Mouse (Mus musculus): ENCODE measurements around the gene Bloc1s3. TPM values are rescaled to one million over a fixed set of nuclear protein-coding genes. Genes with fewer than 3 reads are reported as not detected.

Gene Bloc1s3
- polyA plus RNA-seq, 1 experiment from 2014 or later, result 2.0 TPM

DNA sequence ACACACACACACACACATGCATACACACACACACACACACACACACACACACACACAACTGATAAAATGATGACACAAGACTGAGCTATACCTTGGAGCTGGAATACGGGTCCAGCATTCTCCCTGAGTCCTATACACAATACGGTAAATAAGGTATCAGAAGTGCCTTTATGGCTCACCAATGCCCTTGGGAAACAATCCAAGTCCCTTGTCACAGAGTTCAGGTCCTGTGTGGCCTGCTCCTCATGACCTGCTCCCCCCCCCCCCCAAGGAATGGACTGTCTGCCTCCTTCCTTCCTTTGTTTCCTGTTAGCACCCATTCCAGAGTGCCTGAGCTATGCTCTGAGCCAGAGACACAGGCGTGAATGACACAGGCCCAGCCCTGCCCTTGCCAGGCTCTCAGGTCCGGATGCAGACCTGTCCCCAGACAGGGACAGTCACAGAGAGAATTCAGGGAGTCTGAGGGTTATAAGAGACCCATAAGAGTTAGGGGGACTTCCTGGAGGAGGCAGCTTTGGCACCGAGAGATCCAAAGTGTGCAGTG lies 41.5 kb downstream of the Bloc1s3 start:
- 59% methylated on average over 5 of the region's 5 CpGs for WGBS
- Histone ChIP-seq H3K27me3 (replicated peaks; ENCODE audit: control insufficient read depth, insufficient read depth, low read length) (peaks cover 15% of the 10 kb centered on the region), H3K27ac (ENCODE audit: low read depth, low read length) (peak overlapping the region; percentile 5; the same call in 1 of the 2 replicates)

DNA sequence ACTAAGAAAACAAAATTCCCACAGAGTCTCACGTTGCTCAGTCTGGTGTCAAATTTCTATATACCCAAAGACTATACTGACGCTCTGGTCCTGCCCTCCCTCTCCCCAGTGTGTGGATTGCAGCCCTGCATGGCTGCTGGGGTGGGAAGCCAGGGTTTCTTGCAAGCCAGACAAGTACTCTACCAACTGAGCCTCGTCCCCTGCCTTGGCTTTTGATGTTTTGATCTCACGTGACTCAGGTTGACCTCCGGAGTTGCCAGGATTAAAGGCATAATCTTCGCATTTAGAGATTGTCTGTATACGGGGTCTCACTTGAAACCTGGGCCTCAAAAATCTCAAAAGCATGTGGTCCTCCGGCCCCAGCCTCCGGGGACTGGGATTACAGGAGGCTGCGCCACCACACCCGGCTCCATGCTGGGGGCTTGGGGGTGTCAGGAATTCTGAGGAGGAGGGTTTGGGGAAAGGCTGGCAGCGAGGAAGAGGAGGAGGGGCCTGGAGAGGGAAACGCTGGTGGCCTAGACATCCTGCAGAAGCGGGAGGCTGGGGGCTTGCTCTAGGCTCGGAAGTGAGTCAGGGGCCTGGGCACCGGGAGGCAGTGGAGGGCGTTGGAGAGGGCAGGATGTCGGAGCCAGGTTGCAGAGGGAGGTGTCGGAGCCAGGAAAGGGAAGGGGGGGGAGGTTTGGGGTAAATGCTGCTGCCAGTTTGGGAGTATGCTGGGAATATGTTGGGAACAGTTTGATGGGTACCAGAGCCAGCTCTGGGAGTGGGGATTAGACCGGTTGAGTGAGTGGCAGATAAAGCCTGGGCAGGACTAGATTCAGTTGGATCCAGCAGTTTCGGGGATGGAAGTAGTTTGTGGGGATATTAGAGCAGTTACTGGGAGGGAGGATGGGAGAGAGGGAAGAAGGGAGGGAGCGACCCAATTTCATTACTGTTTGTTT lies 43.5 kb downstream of the Bloc1s3 start:
- H3K4me1 ChIP-seq (replicated peaks; ENCODE audit: control insufficient read depth, insufficient read depth, low read length), result peaks cover 22% of the 10 kb centered on the region
- no peaks in the 10 kb centered on the region for H3K9me3 ChIP-seq (ENCODE audit: control insufficient read depth, low read length)
- DNase-seq (ENCODE audit: low spot score) (no peak), ATAC-seq (replicated peaks; ENCODE audit: low FRiP score) (no peak)
- 0 out of 2 replicates have a peak overlapping the region, but pooled peaks have one; percentile 26 for H3K9ac ChIP-seq (ENCODE audit: low read depth, low read length)
- WGBS, result 9% methylated on average over 22 of the region's 22 CpGs
- H3K27ac ChIP-seq (ENCODE audit: low read depth, low read length), result no peak overlapping the region
- H3K36me3 ChIP-seq (ENCODE audit: control insufficient read depth, insufficient read depth, low read length), result no peaks in the 10 kb centered on the region
- H3K4me2 ChIP-seq, result peak overlapping the region; percentile 53
- H3K4me3 ChIP-seq (ENCODE audit: low read depth, low read length), result peak overlapping the region; percentile 32
- H3K27me3 ChIP-seq (replicated peaks; ENCODE audit: control insufficient read depth, insufficient read depth, low read length), result peaks cover 9% of the 10 kb centered on the region

More for the DNA sequence above, 41.5 kb downstream of the Bloc1s3 start:
- ATAC-seq (replicated peaks; ENCODE audit: low FRiP score) (no peak), DNase-seq (ENCODE audit: low spot score) (no peak)
- H3K9me3 ChIP-seq (ENCODE audit: control insufficient read depth, low read length), result no peaks in the 10 kb centered on the region
- peaks cover 26% of the 10 kb centered on the region for H3K4me1 ChIP-seq (replicated peaks; ENCODE audit: control insufficient read depth, insufficient read depth, low read length)
- no peaks in the 10 kb centered on the region for H3K36me3 ChIP-seq (ENCODE audit: control insufficient read depth, insufficient read depth, low read length)
- H3K4me2 ChIP-seq, result no peak overlapping the region
- no peak overlapping the region for H3K4me3 ChIP-seq (ENCODE audit: low read depth, low read length)
- no peak overlapping the region for H3K9ac ChIP-seq (ENCODE audit: low read depth, low read length)

DNA sequence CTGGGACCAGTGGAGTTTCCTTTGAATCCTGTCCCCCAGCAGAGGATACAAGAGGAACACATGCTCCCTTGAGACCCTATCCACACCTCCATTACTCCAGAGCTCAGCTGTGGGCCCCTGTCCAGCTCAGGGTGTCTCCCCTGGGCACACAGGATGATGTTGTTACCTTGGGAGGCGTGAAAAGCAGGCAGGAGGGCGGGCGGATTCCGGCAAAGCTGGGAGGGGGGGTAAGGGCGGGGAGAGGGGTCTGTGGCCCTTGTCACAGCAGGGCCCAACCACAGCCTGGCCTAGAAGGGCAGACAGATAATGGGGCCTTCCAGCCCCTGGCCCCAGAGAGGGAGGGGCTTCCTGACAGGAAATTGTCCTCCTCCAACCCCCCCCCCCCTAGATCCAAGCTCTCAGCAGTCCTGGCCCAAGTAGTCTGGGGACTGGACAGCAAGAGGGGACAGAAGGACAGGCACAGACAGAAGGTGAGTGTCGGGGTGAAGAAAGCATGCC lies 45.2 kb downstream of the Bloc1s3 start, which contains the start of gene Exoc3l2:
Exoc3l2 (plus strand) TSS at position 448 of the 498 bp plus-strand sequence.
- H3K36me3 ChIP-seq (ENCODE audit: control insufficient read depth, insufficient read depth, low read length), result no peaks in the 10 kb centered on the region
- peak within 1 kb of the TSS; percentile 47 for H3K9ac ChIP-seq (ENCODE audit: low read depth, low read length)

DNA sequence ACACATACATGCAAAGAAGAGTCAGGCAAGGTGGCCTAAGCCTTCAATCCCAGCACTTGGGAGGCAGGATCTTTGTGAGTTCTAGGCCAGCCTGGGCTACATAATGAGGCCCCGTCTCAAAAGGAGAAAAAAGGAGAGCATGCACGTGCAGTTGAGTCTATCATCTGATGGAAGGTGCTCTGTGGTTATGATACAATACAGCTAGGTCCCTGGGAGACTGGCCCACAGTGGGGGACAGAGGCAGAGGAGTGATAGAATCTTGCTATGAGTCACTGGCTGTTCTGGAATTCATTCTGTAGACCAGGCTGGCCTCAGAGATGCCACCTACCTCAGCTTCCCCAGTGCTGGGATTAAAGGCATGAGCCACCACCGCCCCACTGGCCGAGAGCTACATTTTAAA lies 45.7 kb downstream of the Bloc1s3 start:
- peaks cover 21% of the 10 kb centered on the region for H3K4me1 ChIP-seq (replicated peaks; ENCODE audit: control insufficient read depth, insufficient read depth, low read length)
- H3K27ac ChIP-seq (ENCODE audit: low read depth, low read length), result peak overlapping the region; percentile 63
- H3K9ac ChIP-seq (ENCODE audit: low read depth, low read length), result peak overlapping the region; percentile 47
- H3K27me3 ChIP-seq (replicated peaks; ENCODE audit: control insufficient read depth, insufficient read depth, low read length), result 0 out of 2 replicates have a peak, but pooled peaks cover under 1% of the 10 kb centered on the region
- 43% methylated on average over 4 of the region's 4 CpGs for WGBS
- H3K4me2 ChIP-seq, result peak overlapping the region; percentile 53
- peak overlapping the region; percentile 42 for H3K4me3 ChIP-seq (ENCODE audit: low read depth, low read length)
- H3K36me3 ChIP-seq (ENCODE audit: control insufficient read depth, insufficient read depth, low read length), result no peaks in the 10 kb centered on the region
- DNase-seq (ENCODE audit: low spot score) (no peak), ATAC-seq (replicated peaks; ENCODE audit: low FRiP score) (no peak)
- H3K9me3 ChIP-seq (ENCODE audit: control insufficient read depth, low read length), result no peaks in the 10 kb centered on the region

More for the DNA sequence above, 45.2 kb downstream of the Bloc1s3 start, which contains the start of gene Exoc3l2:
- peak within 1 kb of the TSS; percentile 53 for H3K4me2 ChIP-seq
- DNase-seq (ENCODE audit: low spot score) (no peak), ATAC-seq (replicated peaks; ENCODE audit: low FRiP score) (peak; percentile 24; the same call in 1 of the 2 replicates)
- H3K4me1 ChIP-seq (replicated peaks; ENCODE audit: control insufficient read depth, insufficient read depth, low read length), result peaks cover 22% of the 10 kb centered on the region
- H3K9me3 ChIP-seq (ENCODE audit: control insufficient read depth, low read length), result no peaks in the 10 kb centered on the region
- H3K27ac ChIP-seq (ENCODE audit: low read depth, low read length), result peak within 1 kb of the TSS; percentile 63
- H3K4me3 ChIP-seq (ENCODE audit: low read depth, low read length), result peak within 1 kb of the TSS; percentile 42
- H3K27me3 ChIP-seq (replicated peaks; ENCODE audit: control insufficient read depth, insufficient read depth, low read length), result 0 out of 2 replicates have a peak, but pooled peaks cover 4% of the 10 kb centered on the region
- whole genome bisulfite sequencing, result 23% methylated on average over 6 of the region's 6 CpGs

DNA sequence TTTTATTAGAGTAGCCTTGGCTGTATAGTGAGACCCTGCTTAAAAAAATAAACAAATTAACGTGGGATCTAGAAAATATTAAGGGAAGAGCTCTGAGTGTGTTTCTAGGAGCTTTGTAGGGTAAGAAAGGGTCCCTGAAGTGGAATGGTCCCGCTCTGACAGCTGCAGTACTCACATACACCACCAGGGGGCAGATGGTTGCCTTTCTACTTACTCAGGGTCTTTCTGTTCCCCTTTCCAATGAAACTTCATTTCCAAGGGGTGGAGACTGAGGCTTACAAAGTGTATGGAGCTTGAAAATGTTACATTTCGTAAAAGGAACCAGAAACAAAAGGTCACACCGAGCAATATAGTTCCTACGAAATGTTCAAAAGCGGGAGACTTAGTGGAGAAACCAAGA lies 46.7 kb downstream of the Bloc1s3 start:
- Histone ChIP-seq H3K27me3 (replicated peaks; ENCODE audit: control insufficient read depth, insufficient read depth, low read length) (no peaks in the 10 kb centered on the region), H3K4me3 (ENCODE audit: low read depth, low read length) (no peak overlapping the region), H3K4me1 (replicated peaks; ENCODE audit: control insufficient read depth, insufficient read depth, low read length) (peaks cover 29% of the 10 kb centered on the region), H3K9me3 (ENCODE audit: control insufficient read depth, low read length) (no peaks in the 10 kb centered on the region), H3K36me3 (ENCODE audit: control insufficient read depth, insufficient read depth, low read length) (no peaks in the 10 kb centered on the region), H3K27ac (ENCODE audit: low read depth, low read length) (no peak overlapping the region), H3K9ac (ENCODE audit: low read depth, low read length) (no peak overlapping the region), H3K4me2 (0 out of 2 replicates have a peak overlapping the region, but pooled peaks have one; percentile 6)
- WGBS, result 13% methylated on average over 6 of the region's 6 CpGs
- peak; percentile 79 for DNase-seq (ENCODE audit: low spot score)
- ATAC-seq (replicated peaks; ENCODE audit: low FRiP score), result no peak

DNA sequence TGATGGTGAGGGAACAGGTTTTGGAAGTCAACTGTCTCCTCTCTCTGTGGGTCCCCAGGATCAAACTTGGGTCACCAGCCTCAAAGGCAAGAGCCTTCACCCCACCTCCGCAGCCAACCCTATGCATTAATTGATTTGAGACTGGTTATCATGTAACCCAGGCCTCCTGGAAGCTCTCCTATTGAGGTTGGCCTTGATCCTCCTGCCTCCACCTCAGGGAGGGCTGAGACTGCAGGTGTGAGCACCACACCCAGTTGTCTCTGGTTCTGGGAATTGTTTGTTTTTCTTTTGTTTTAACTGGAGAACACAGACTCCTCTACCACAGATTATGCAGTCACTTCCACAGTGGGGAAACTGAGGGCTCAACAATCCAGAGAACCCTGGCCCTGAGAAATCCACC lies 47.7 kb downstream of the Bloc1s3 start:
- Histone ChIP-seq H3K9ac (ENCODE audit: low read depth, low read length) (no peak overlapping the region), H3K9me3 (ENCODE audit: control insufficient read depth, low read length) (no peaks in the 10 kb centered on the region), H3K27me3 (replicated peaks; ENCODE audit: control insufficient read depth, insufficient read depth, low read length) (no peaks in the 10 kb centered on the region), H3K4me1 (replicated peaks; ENCODE audit: control insufficient read depth, insufficient read depth, low read length) (peaks cover 29% of the 10 kb centered on the region), H3K36me3 (ENCODE audit: control insufficient read depth, insufficient read depth, low read length) (0 out of 2 replicates have a peak, but pooled peaks cover 3% of the 10 kb centered on the region), H3K4me3 (ENCODE audit: low read depth, low read length) (no peak overlapping the region), H3K4me2 (no peak overlapping the region), H3K27ac (ENCODE audit: low read depth, low read length) (no peak overlapping the region)
- 25% methylated on average over 1 of the region's 1 CpGs for WGBS
- ATAC-seq (replicated peaks; ENCODE audit: low FRiP score) (no peak), DNase-seq (ENCODE audit: low spot score) (no peak)

DNA sequence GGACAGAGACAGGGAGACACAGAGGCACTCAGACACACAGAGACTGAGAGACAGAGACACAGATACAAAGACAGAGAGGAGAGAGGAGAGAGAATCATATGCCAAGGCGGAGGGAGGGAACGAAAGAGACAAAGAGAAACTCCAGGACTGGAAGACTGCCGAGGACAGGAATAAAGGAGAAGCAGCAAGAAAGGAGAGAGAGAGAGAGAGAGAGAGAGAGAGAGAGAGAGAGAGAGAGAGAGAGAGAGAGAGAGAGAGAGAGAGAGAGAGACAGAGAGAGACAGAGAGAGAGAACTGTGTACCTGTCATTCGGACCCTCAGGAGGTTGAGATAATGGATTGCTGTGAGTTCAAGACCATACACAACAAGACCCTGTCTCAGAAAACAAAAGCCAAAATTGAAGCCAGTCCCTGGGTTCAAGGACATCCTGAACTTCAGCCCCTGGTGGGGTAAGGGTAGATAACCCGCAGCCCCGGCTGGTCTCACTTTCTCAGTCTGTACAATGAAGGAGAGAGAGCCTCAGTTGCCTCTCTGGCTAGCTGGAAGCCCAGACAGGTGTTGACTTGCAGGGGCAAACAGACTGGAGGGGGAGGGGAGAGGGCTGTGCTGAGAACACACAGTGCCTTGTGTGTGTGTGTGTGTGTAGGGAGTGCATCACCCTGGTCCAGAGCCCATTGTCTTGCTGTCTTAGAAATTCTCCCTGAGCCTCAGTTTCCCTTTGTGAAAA lies 48.9 kb downstream of the Bloc1s3 start:
- DNase-seq (ENCODE audit: low spot score), result no peak
- Histone ChIP-seq H3K4me3 (ENCODE audit: low read depth, low read length) (peak overlapping the region; percentile 74), H3K4me1 (replicated peaks; ENCODE audit: control insufficient read depth, insufficient read depth, low read length) (peaks cover 32% of the 10 kb centered on the region), H3K4me2 (peak overlapping the region; percentile 95), H3K9ac (ENCODE audit: low read depth, low read length) (peak overlapping the region; percentile 58), H3K27me3 (replicated peaks; ENCODE audit: control insufficient read depth, insufficient read depth, low read length) (no peaks in the 10 kb centered on the region), H3K27ac (ENCODE audit: low read depth, low read length) (peak overlapping the region; percentile 35; the same call in 1 of the 2 replicates), H3K36me3 (ENCODE audit: control insufficient read depth, insufficient read depth, low read length) (peaks cover 6% of the 10 kb centered on the region; the same call in 1 of the 2 replicates), H3K9me3 (ENCODE audit: control insufficient read depth, low read length) (no peaks in the 10 kb centered on the region)
- 24% methylated on average over 6 of the region's 6 CpGs for WGBS
- no peak for ATAC-seq (replicated peaks; ENCODE audit: low FRiP score)

DNA sequence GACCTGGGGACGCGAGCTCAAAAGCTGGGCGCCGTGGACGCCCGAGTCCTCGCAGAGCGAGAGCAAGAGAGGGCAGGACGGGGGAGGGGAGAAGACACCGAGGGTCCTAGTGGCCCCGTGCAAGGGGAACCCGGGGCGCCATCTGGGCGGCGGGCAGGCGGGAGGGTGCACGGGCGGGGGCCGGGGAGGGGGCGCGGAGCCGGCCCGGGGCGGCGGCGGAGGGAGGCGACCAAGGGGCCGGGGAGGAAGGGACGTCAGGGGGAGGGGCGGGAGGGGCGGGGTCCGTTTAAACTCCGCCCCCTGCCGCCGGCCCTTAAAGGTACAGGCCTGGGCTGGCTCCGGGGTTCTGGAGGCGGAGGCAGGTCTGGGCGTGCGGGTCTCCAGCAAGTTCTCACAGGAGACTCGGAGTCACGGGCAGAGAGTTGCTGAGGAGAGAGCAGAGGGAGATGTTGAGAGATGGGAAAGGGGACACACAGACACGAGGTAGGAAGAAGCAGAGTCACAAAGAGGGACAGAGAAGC lies 49.5 kb downstream of the Bloc1s3 start, which contains the start of gene Mark4:
Mark4 (minus strand) TSS at position 231 of the 521 bp plus-strand sequence.
- DNase-seq (ENCODE audit: low spot score) (peak; percentile 87), ATAC-seq (replicated peaks; ENCODE audit: low FRiP score) (peak; percentile 86)
- Histone ChIP-seq H3K9ac (ENCODE audit: low read depth, low read length) (peak within 1 kb of the TSS; percentile 83), H3K9me3 (ENCODE audit: control insufficient read depth, low read length) (no peaks in the 10 kb centered on the region), H3K27me3 (replicated peaks; ENCODE audit: control insufficient read depth, insufficient read depth, low read length) (no peaks in the 10 kb centered on the region), H3K27ac (ENCODE audit: low read depth, low read length) (peak within 1 kb of the TSS; percentile 35), H3K36me3 (ENCODE audit: control insufficient read depth, insufficient read depth, low read length) (peaks cover 6% of the 10 kb centered on the region; the same call in 1 of the 2 replicates), H3K4me2 (peak within 1 kb of the TSS; percentile 95), H3K4me3 (ENCODE audit: low read depth, low read length) (peak within 1 kb of the TSS; percentile 74), H3K4me1 (replicated peaks; ENCODE audit: control insufficient read depth, insufficient read depth, low read length) (peaks cover 30% of the 10 kb centered on the region)
- WGBS, result 2% methylated on average over 23 of the region's 42 CpGs

Data from liver, embryonic 11.5 days (tissue).